Mouse (Mus musculus) liver, embryonic 14.5 days (tissue): ENCODE measurements around the gene Dusp1.

Experiments
- CTCF ChIP-seq: IDR thresholded peaks from 2 replicates; pipeline ENCODE4 v1.5.1; 2016; ENCODE audit warnings: antibody characterized with exemption, low read depth, control low read depth
- EP300 ChIP-seq: IDR thresholded peaks from 2 replicates; pipeline ENCODE4 v1.6.1; 2016; ENCODE audit warnings: antibody characterized with exemption, low read depth

DNA sequence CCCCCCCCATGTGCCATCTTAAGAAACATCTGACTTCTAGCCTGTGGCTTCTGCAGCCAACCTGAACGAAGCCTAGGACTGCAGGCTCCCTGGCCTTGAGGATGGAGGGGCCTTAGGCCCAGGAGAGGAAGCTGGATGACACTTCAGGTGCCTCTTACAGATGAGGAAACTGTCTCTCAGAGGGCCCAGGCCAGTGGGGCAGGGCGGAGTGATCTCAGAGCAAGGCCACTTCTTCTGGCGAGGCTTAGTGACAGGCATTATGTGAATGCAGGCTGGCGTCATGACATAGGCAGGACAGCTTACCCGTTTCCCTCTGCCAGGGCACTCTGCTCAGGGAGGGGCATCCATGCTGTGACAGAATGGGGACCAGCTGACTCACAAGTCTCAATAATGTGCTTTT, 60.1 kb downstream of the Dusp1 start:
- TF ChIP-seq CTCF, result no peak
- no peak for TF ChIP-seq EP300
